Mouse (Mus musculus) testis, adult 2 months (tissue): ENCODE data around the gene Gm17657. TPM values are rescaled to one million over a fixed set of nuclear protein-coding genes. Genes with fewer than 3 reads are reported as not detected.

Source experiments
- H3K27ac ChIP-seq: fragments of 200-500 bp; 2 replicates; pipeline ENCODE4 v1.5.1; 2012; ENCODE audit warnings: low read depth, low read length; ENCODE audit not compliant: control insufficient read depth, insufficient read depth
- H3K27me3 ChIP-seq: fragments of 200-500 bp; 2 replicates; pipeline ENCODE4 v1.6.1; 2012; ENCODE audit warnings: mild to moderate bottlenecking, low read length, moderate library complexity; ENCODE audit not compliant: control insufficient read depth, insufficient read depth
- H3K36me3 ChIP-seq: fragments of 200-500 bp; 2 replicates; pipeline ENCODE4 v1.6.1; 2012; ENCODE audit warnings: mild to moderate bottlenecking, low read length; ENCODE audit not compliant: control insufficient read depth, insufficient read depth
- H3K4me1 ChIP-seq: fragments of 200-500 bp; 2 replicates; pipeline ENCODE4 v1.6.1; 2012; ENCODE audit warnings: low read length; ENCODE audit not compliant: control insufficient read depth, insufficient read depth
- H3K4me3 ChIP-seq: fragments of 200-500 bp; 2 replicates; pipeline ENCODE4 v1.5.1; 2012; ENCODE audit warnings: low read depth, mild to moderate bottlenecking, low read length, moderate library complexity, mixed read lengths; ENCODE audit not compliant: control insufficient read depth
- CTCF ChIP-seq: fragments of 200-500 bp; IDR thresholded peaks from 2 replicates; pipeline ENCODE4 v1.5.1; 2012; ENCODE audit warnings: low read depth, mild to moderate bottlenecking, inconsistent platforms, low read length, moderate library complexity; ENCODE audit not compliant: control insufficient read depth, insufficient read depth, insufficient replicate concordance
- POLR2A ChIP-seq: fragments of 200-500 bp; IDR thresholded peaks from 2 replicates; pipeline ENCODE4 v1.6.1; 2012; ENCODE audit warnings: low read depth, mild to moderate bottlenecking, inconsistent platforms, low read length, moderate library complexity; ENCODE audit not compliant: control insufficient read depth
- polyA plus RNA-seq: library from polyadenylated mRNA; depleted of rRNA; stranded (reverse); fragments of >200 nt; gene quantifications from 2 replicates; pipeline ENCODE4 v1.2.3, GENCODE M21; 2012; rRNA removed

Gene Gm17657
- polyA plus RNA-seq, 1 experiment: 21.1 TPM

DNA sequence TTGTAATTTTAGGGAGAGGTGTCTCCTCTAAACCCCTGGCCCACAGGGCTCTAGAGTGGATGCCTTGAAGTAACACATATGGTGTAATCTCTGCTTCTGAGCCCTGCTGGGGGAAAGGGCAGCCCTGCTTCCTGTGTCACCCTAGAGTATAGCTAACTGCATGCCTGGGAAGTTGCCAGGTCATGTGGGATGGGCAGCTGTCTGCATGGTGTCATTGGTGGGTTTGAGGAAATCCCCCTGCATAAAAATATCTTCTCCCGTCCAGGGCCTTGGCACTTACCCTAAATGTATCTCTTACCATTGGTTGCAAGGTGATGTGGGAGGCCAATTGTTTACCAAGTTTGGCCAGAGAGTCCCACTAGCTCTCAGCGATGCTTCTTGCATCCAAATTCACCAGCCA, 75.4 kb downstream of the Gm17657 start:
- TF ChIP-seq CTCF: no peak
- no peak for TF ChIP-seq POLR2A
- Histone ChIP-seq H3K36me3 (no peaks in the 10 kb centered on the region), H3K27me3 (no peaks in the 10 kb centered on the region), H3K27ac (no peak overlapping the region), H3K4me3 (no peak overlapping the region), H3K4me1 (peaks cover 3% of the 10 kb centered on the region)

DNA sequence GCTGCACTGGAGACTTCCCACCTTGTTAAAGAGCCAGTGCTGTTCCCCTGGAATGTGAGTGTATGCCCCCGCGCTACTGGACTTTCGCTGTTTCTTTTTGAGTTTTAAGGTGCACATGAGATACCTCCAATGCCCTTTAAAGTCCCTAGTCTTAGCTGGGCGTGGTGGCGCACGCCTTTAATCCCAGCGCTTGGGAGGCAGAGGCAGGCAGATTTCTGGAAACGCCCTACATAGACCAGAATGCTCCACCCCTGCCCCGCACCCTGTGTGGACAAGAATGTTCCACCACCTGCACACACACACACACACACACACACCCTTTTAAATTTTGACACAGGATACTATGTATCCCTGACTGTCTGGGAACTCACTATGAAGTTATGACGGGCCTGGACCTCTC, 76.0 kb downstream of the Gm17657 start:
- TF ChIP-seq POLR2A (no peak), CTCF (no peak)
- peaks cover 3% of the 10 kb centered on the region for H3K4me1 ChIP-seq

More for the DNA sequence above, 76.0 kb downstream of the Gm17657 start:
- Histone ChIP-seq H3K4me3 (no peak overlapping the region), H3K27ac (no peak overlapping the region), H3K27me3 (no peaks in the 10 kb centered on the region), H3K36me3 (no peaks in the 10 kb centered on the region)

Other genes starting within 250 kb of the Gm17657 start
- gene Pi16, start 232.0 kb downstream of the Gm17657 start, polyA plus RNA-seq: 4.3 and 5.9 TPM in 2 replicates
- 43.5 and 46.5 TPM in 2 replicates for gene Mtch1, start 201.7 kb downstream of the Gm17657 start, polyA plus RNA-seq
- gene Fgd2, start 188.7 kb downstream of the Gm17657 start, polyA plus RNA-seq: 33.4 and 38.3 TPM in 2 replicates
- 87.2 and 99.7 TPM in 2 replicates for gene Pim1, start 58.9 kb downstream of the Gm17657 start, polyA plus RNA-seq
- 26.0 and 26.5 TPM in 2 replicates for gene Tbc1d22b, start 147 bp upstream of the Gm17657 start, polyA plus RNA-seq
- 312 and 396 TPM in 2 replicates for gene Tmem217, start 2.7 kb upstream of the Gm17657 start, polyA plus RNA-seq
- gene Rnf8, start 65.2 kb upstream of the Gm17657 start, polyA plus RNA-seq: 19.7 and 21.0 TPM in 2 replicates
- 0.98 and 1.2 TPM in 2 replicates for gene Gm28043, start 65.2 kb upstream of the Gm17657 start, polyA plus RNA-seq
- gene Cmtr1, start 111.0 kb upstream of the Gm17657 start, polyA plus RNA-seq: 23.8 and 25.7 TPM in 2 replicates
- 1.5 and 1.6 TPM in 2 replicates for gene Ccdc167, start 167.4 kb upstream of the Gm17657 start, polyA plus RNA-seq